Mouse (Mus musculus): ENCODE results near the gene Zfp318. TPM values are rescaled to one million over a fixed set of nuclear protein-coding genes. Genes with fewer than 3 reads are reported as not detected.

The Zfp318 gene
- total RNA-seq, 2 experiments from 2014 or later = 57.4 to 70.5 TPM

- Histone ChIP-seq H3K4me3 (no peak overlapping the region), H3K27ac (no peak overlapping the region)
- DNase-seq (ENCODE audit: low spot score in 2 of 2) = no peak
- TF ChIP-seq CTCF (conservative IDR thresholded peaks at IDR 0.05) = no peak
Measured at GRCm38 (mm10) chr17:46419717-46420116, 36.2 kb downstream of the Zfp318 start.

- H3K4me3 ChIP-seq = no peak overlapping the region
- H3K27ac ChIP-seq = no peak overlapping the region
- no peak for DNase-seq (ENCODE audit: low spot score in 2 of 2)
- no peak for TF ChIP-seq CTCF (conservative IDR thresholded peaks at IDR 0.05)
Measured at GRCm38 (mm10) chr17:46426496-46426895, 43.0 kb downstream of the Zfp318 start.

GRCm38 (mm10) chr17:46428761-46429414, 45.4 kb downstream of the Zfp318 start, which contains the start of gene Crip3:
Gene Crip3 (plus strand): TSS chr17:46428926.
- DNase-seq (ENCODE audit: low spot score in 2 of 2) = no peak
- 0 out of 2 replicates have a peak within 1 kb of the TSS, but pooled peaks have one; percentile 28 for H3K27ac ChIP-seq
- H3K4me3 ChIP-seq = no peak within 1 kb of the TSS
- no peak for TF ChIP-seq CTCF (conservative IDR thresholded peaks at IDR 0.05)

GRCm38 (mm10) chr17:46433627-46434026, 50.1 kb downstream of the Zfp318 start:
- DNase-seq (ENCODE audit: low spot score in 2 of 2) = no peak
- no peak overlapping the region for H3K4me3 ChIP-seq
- H3K27ac ChIP-seq = no peak overlapping the region
- no peak; the same call in 1 of the 2 replicates for TF ChIP-seq CTCF (conservative IDR thresholded peaks at IDR 0.05)

- no peak overlapping the region for H3K4me3 ChIP-seq
- DNase-seq (ENCODE audit: low spot score in 2 of 2) = no peak
- H3K27ac ChIP-seq = no peak overlapping the region
- TF ChIP-seq CTCF (conservative IDR thresholded peaks at IDR 0.05) = peak; percentile 72
Measured at GRCm38 (mm10) chr17:46436672-46437366, 53.3 kb downstream of the Zfp318 start.

- no peak within 1 kb of the TSS for H3K4me3 ChIP-seq
- no peak for TF ChIP-seq CTCF (conservative IDR thresholded peaks at IDR 0.05)
- DNase-seq (ENCODE audit: low spot score in 2 of 2) = no peak
- H3K27ac ChIP-seq = no peak within 1 kb of the TSS
Measured at GRCm38 (mm10) chr17:46438298-46438873, 54.9 kb downstream of the Zfp318 start, which contains the start of gene Slc22a7. Gene Slc22a7 (minus strand): TSS chr17:46438457.

GRCm38 (mm10) chr17:46439176-46439575, 55.6 kb downstream of the Zfp318 start:
- DNase-seq (ENCODE audit: low spot score in 2 of 2) = no peak
- no peak overlapping the region for H3K27ac ChIP-seq
- no peak overlapping the region for H3K4me3 ChIP-seq
- TF ChIP-seq CTCF (conservative IDR thresholded peaks at IDR 0.05) = no peak

GRCm38 (mm10) chr17:46444839-46445579, 61.5 kb downstream of the Zfp318 start:
- no peak overlapping the region for H3K4me3 ChIP-seq
- H3K27ac ChIP-seq = no peak overlapping the region
- TF ChIP-seq CTCF (conservative IDR thresholded peaks at IDR 0.05) = no peak
- no peak for DNase-seq (ENCODE audit: low spot score in 2 of 2)

- no peak for DNase-seq (ENCODE audit: low spot score in 2 of 2)
- Histone ChIP-seq H3K4me3 (no peak overlapping the region), H3K27ac (no peak overlapping the region)
- no peak for TF ChIP-seq CTCF (conservative IDR thresholded peaks at IDR 0.05)
Measured at GRCm38 (mm10) chr17:46446264-46446663, 62.7 kb downstream of the Zfp318 start.

- no peak for DNase-seq (ENCODE audit: low spot score in 2 of 2)
- no peak for TF ChIP-seq CTCF (conservative IDR thresholded peaks at IDR 0.05)
Measured at GRCm38 (mm10) chr17:46452683-46453082, 69.2 kb downstream of the Zfp318 start.

GRCm38 (mm10) chr17:46453302-46453948, 69.9 kb downstream of the Zfp318 start:
- Histone ChIP-seq H3K4me3 (no peak overlapping the region), H3K27ac (no peak overlapping the region)
- no peak for TF ChIP-seq CTCF (conservative IDR thresholded peaks at IDR 0.05)
- no peak for DNase-seq (ENCODE audit: low spot score in 2 of 2)

More at GRCm38 (mm10) chr17:46452683-46453082, 69.2 kb downstream of the Zfp318 start:
- no peak overlapping the region for H3K27ac ChIP-seq
- no peak overlapping the region for H3K4me3 ChIP-seq

- peak; percentile 31 for TF ChIP-seq CTCF (conservative IDR thresholded peaks at IDR 0.05)
- DNase-seq (ENCODE audit: low spot score in 2 of 2) = no peak
- no peak overlapping the region for H3K27ac ChIP-seq
- H3K4me3 ChIP-seq = peak overlapping the region; percentile 34; the same call in 1 of the 2 replicates
Measured at GRCm38 (mm10) chr17:46453970-46454411, 70.5 kb downstream of the Zfp318 start.
